Comparison of ENCODE assay signal across 9 mouse cellular contexts in the genomic region with DNA sequence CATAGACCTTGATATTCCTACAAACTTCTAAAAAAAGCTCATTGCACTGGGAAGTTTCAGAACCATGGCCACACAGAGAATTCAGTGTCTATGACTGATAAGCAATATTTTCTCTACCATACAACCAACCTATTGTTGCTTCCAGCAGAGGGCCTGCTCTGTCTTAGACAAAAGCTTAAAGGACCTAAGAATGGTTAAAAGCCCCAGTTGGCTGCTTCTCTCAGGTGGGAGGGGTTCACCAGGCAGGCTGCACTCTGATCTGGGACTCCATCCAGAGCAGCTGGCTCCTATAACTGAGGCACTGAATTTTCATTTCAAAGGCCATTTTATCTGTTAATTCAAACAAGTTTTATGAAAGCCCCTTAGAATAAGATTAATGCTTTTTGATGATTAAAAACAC.
DNase-seq lines count a peak whose midpoint lies in the region; ATAC-seq and TF ChIP-seq lines count a peak whose summit lies in the region.
"Had no signal": no experiment of that assay in that cellular context is flagged by ENCODE, and none has a peak within 500 bp of the region (broad histone marks: within the 10 kb centered on the region; RNA-seq: fewer than 3 reads in every experiment).

No protein-coding gene starts in this region.

- TF ChIP-seq CTCF in midbrain, postnatal 0 days (IDR thresholded peaks at IDR 0.05): peak; percentile 34; the same call in 1 of the 2 replicates

- ATAC-seq in hindbrain, embryonic 16.5 days: peak; percentile 65; the same call in 1 of the 2 replicates
- ATAC-seq in hindbrain, embryonic 14.5 days (ENCODE audit: low FRiP score): no peak
- no peak for ATAC-seq in midbrain, postnatal 0 days (ENCODE audit: low FRiP score)
- ATAC-seq in liver, embryonic 11.5 days (replicated peaks; ENCODE audit: low FRiP score): no peak

- no peaks in the 10 kb centered on the region for H3K36me3 ChIP-seq in hindbrain, embryonic 16.5 days (ENCODE audit: control insufficient read depth, insufficient read depth, low read length)
- no peaks in the 10 kb centered on the region for H3K36me3 ChIP-seq in hindbrain, embryonic 14.5 days (replicated peaks; ENCODE audit: control insufficient read depth, insufficient read depth)
- no peaks in the 10 kb centered on the region for H3K36me3 ChIP-seq in midbrain, postnatal 0 days (ENCODE audit: insufficient read depth, low read length)
- no peaks in the 10 kb centered on the region for H3K36me3 ChIP-seq in midbrain, embryonic 10.5 days
- H3K36me3 ChIP-seq in liver, embryonic 11.5 days (ENCODE audit: control insufficient read depth, insufficient read depth, low read length): no peaks in the 10 kb centered on the region
- H3K36me3 ChIP-seq: liver, embryonic 13.5 days had no signal

- no peak overlapping the region for H3K27ac ChIP-seq in hindbrain, embryonic 16.5 days (ENCODE audit: low read depth, low read length)
- no peak overlapping the region for H3K27ac ChIP-seq in hindbrain, embryonic 14.5 days
- no peak overlapping the region for H3K27ac ChIP-seq in midbrain, postnatal 0 days (ENCODE audit: low read depth, low read length)
- H3K27ac ChIP-seq in midbrain, embryonic 10.5 days (replicated peaks): no peak overlapping the region
- H3K27ac ChIP-seq in liver, embryonic 11.5 days (ENCODE audit: low read depth, low read length): no peak overlapping the region
- H3K27ac ChIP-seq: liver, embryonic 13.5 days had no signal

- peak; percentile 5 for DNase-seq in adrenal gland, postnatal 14 days
- no peak for DNase-seq in adrenal gland, adult (ENCODE audit: inconsistent age in 2 of 2, low spot score in 1 of 2)
- DNase-seq in hindbrain, embryonic 14.5 days (ENCODE audit: low spot score): no peak
- DNase-seq in midbrain, postnatal 0 days (ENCODE audit: low spot score): peak; percentile 47
- no peak for DNase-seq in midbrain, embryonic 10.5 days (ENCODE audit: low spot score)
- DNase-seq in lung, postnatal 25 days (ENCODE audit: low spot score): peak; percentile 1
- DNase-seq in liver, embryonic 11.5 days (ENCODE audit: low spot score): no peak
- DNase-seq: liver, embryonic 13.5 days had no signal

- H3K4me3 ChIP-seq in hindbrain, embryonic 16.5 days (ENCODE audit: low read length): no peak overlapping the region
- no peak overlapping the region for H3K4me3 ChIP-seq in hindbrain, embryonic 14.5 days (replicated peaks; ENCODE audit: low read length)
- no peak overlapping the region for H3K4me3 ChIP-seq in midbrain, postnatal 0 days (ENCODE audit: low read depth, low read length)
- H3K4me3 ChIP-seq in midbrain, embryonic 10.5 days: no peak overlapping the region
- no peak overlapping the region for H3K4me3 ChIP-seq in liver, embryonic 11.5 days (ENCODE audit: low read depth, low read length)
- H3K4me3 ChIP-seq: liver, embryonic 13.5 days had no signal

- H3K9ac ChIP-seq in hindbrain, embryonic 16.5 days (ENCODE audit: low read depth, low read length): no peak overlapping the region
- no peak overlapping the region for H3K9ac ChIP-seq in hindbrain, embryonic 14.5 days
- H3K9ac ChIP-seq in midbrain, postnatal 0 days (replicated peaks; ENCODE audit: low read length, poor library complexity, severe bottlenecking): no peak overlapping the region
- H3K9ac ChIP-seq in liver, embryonic 11.5 days (ENCODE audit: low read depth, low read length): no peak overlapping the region
- H3K9ac ChIP-seq: liver, embryonic 13.5 days had no signal

- H3K4me2 ChIP-seq in hindbrain, embryonic 16.5 days (ENCODE audit: low read length): no peak overlapping the region
- H3K4me2 ChIP-seq in hindbrain, embryonic 14.5 days (replicated peaks): no peak overlapping the region
- no peak overlapping the region for H3K4me2 ChIP-seq in midbrain, postnatal 0 days (ENCODE audit: low read depth, low read length, poor library complexity, severe bottlenecking)
- H3K4me2 ChIP-seq in liver, embryonic 11.5 days: no peak overlapping the region
- H3K4me2 ChIP-seq: liver, embryonic 13.5 days had no signal

- no peaks in the 10 kb centered on the region for H3K4me1 ChIP-seq in hindbrain, embryonic 16.5 days (ENCODE audit: control insufficient read depth, insufficient read depth, low read depth, low read length)
- no peaks in the 10 kb centered on the region for H3K4me1 ChIP-seq in hindbrain, embryonic 14.5 days (replicated peaks; ENCODE audit: control insufficient read depth, insufficient read depth, low read length)
- H3K4me1 ChIP-seq in midbrain, postnatal 0 days (ENCODE audit: insufficient read depth, low read length): no peaks in the 10 kb centered on the region
- no peaks in the 10 kb centered on the region for H3K4me1 ChIP-seq in midbrain, embryonic 10.5 days
- no peaks in the 10 kb centered on the region for H3K4me1 ChIP-seq in liver, embryonic 11.5 days (replicated peaks; ENCODE audit: control insufficient read depth, insufficient read depth, low read length)
- H3K4me1 ChIP-seq: liver, embryonic 13.5 days had no signal

- 0 out of 2 replicates have a peak, but pooled peaks cover 3% of the 10 kb centered on the region for H3K9me3 ChIP-seq in hindbrain, embryonic 16.5 days (ENCODE audit: control insufficient read depth, low read length)
- no peaks in the 10 kb centered on the region for H3K9me3 ChIP-seq in hindbrain, embryonic 14.5 days (ENCODE audit: control insufficient read depth, low read length)
- H3K9me3 ChIP-seq in midbrain, postnatal 0 days (ENCODE audit: low read length): no peaks in the 10 kb centered on the region
- no peaks in the 10 kb centered on the region; the same call in 1 of the 2 replicates for H3K9me3 ChIP-seq in midbrain, embryonic 10.5 days (replicated peaks)
- no peaks in the 10 kb centered on the region for H3K9me3 ChIP-seq in liver, embryonic 11.5 days (ENCODE audit: control insufficient read depth, low read length)
- H3K9me3 ChIP-seq: liver, embryonic 13.5 days had no signal

- no peaks in the 10 kb centered on the region for H3K27me3 ChIP-seq in hindbrain, embryonic 16.5 days (replicated peaks; ENCODE audit: control insufficient read depth, insufficient read depth, low read length)
- no peaks in the 10 kb centered on the region for H3K27me3 ChIP-seq in hindbrain, embryonic 14.5 days (ENCODE audit: control insufficient read depth, insufficient read depth, low read length)
- H3K27me3 ChIP-seq in midbrain, postnatal 0 days (ENCODE audit: insufficient read depth, low read length): no peaks in the 10 kb centered on the region
- no peaks in the 10 kb centered on the region for H3K27me3 ChIP-seq in midbrain, embryonic 10.5 days (ENCODE audit: low read depth, poor library complexity, severe bottlenecking)
- no peaks in the 10 kb centered on the region for H3K27me3 ChIP-seq in liver, embryonic 11.5 days (replicated peaks; ENCODE audit: control insufficient read depth, insufficient read depth, low read length)
- H3K27me3 ChIP-seq: liver, embryonic 13.5 days had no signal

Comparison
In these comparisons a context has a peak if more than half of its experiments do, and no peak if none do; other contexts are left out.
1. DNase-seq: peak in adrenal gland, postnatal 14 days (single experiment), midbrain, postnatal 0 days (single experiment) and lung, postnatal 25 days (single experiment); none in adrenal gland, adult (0 of 2), hindbrain, embryonic 14.5 days (single experiment), midbrain, embryonic 10.5 days (single experiment) and liver, embryonic 11.5 days (single experiment).